Mouse (Mus musculus): ENCODE results near the gene Olfr828.

DNA sequence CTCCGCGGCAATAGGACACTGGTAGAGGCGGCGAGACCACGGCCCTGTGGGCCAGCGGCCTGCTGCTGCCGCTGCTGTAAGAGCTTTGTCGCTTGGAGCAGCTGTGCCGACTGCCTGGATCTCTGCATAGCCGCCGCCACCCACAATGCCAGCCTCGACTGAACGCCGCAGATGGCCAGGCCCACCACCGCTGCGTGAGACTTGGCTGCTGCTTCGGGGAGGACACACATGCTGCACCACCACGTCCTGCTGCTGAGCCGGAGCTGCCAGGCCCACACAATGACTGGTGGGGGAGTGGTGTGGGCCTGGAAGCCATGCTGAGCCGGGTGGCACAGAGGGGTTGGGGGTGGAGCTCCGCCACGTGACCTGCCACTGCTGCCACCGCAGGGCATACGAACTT lies 39.9 kb downstream of the Olfr828 start:
- no peak for TF ChIP-seq POLR2A (IDR thresholded peaks at IDR 0.05; ENCODE audit: low read depth, low read length)
- TF ChIP-seq CTCF (IDR thresholded peaks at IDR 0.05; ENCODE audit: extremely low read depth, insufficient read length, insufficient replicate concordance, low read depth, low read length): no peak
